Mouse (Mus musculus) gastrocnemius, adult 18-20 months (tissue): ENCODE measurements around the gene Tbxas1. TPM values are rescaled to one million over a fixed set of nuclear protein-coding genes. Genes with fewer than 3 reads are reported as not detected.
A peak's percentile ranks its signal among the peaks of the same experiment; 100 is the strongest.

ENCODE experiments used
- DNase-seq: peaks from one replicate; pipeline ENCODE4 v3.0.0; 2021; ENCODE audit warnings: low spot score
- total RNA-seq, 2 experiments: library from RNA; stranded (reverse); gene quantifications; 2 replicates each; pipeline ENCODE4 v1.2.3; 2021

The Tbxas1 gene
- total RNA-seq, 2 experiments from 2014 or later: 0.48 to 0.69 TPM

DNA sequence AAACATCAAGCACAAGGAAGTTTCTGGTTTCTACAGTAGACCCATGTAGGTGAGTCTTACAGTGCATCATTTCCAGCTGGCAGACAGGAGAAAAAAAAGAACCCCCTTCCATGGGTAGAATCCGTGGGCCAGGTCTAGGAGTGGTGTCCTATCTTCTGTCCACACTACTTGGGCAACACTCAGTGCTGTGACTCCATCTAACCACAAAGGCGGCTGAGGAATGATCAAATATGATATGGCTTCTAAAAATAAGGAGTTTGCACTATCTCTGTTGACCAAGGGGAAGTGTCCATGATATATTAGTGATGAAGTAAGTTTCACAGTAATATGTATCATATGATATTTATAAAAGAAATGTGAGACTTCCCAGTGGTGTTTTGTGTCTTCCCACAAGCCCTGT, 16.8 kb downstream of the Tbxas1 start:
- no peak for DNase-seq

DNA sequence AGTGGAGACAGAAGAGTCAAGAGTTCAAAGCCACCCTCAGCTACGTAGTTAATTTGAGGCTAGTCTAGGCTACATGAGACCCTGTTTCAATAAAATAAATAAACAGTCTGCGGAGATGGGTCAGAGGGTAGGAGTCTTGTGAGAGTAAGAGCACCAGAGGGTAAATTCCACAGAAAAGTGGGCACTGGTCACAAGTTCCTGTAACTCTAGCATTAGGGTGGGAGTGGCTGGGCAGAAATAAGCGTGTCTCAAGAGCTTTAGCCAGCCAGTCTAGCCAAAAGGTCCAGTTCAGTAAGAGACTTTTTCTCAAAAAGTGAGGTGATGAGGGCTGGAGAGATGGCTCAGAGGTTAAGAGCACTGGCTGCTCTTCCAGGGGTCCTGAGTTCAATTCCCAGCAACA, 18.4 kb downstream of the Tbxas1 start:
- no peak for DNase-seq

- no peak for DNase-seq
These were observed 24.9 kb downstream of the Tbxas1 start for GRCm38 (mm10) chr6:38900073-38900472.

- DNase-seq: no peak
These were observed 25.4 kb downstream of the Tbxas1 start for GRCm38 (mm10) chr6:38900479-38901126.

DNA sequence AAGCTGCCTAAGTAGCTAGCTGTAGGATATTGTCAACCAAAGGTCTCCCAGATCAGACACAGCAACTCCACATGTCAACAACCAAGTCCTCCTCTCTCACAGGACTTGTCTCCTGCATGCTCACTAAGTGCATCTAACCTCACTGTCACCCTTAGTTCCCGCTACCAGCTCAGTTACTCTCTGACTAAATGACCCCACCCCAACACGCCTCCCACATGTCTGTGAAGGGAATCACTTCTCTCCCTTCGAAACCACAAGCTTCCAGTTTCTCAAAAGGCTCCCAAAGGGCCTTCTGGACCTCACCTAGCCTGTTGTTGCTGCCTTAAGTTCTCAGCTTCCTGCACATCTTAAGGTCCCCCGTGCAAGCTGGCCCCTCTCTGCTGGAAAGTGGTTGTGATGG, 25.9 kb downstream of the Tbxas1 start:
- DNase-seq: no peak

DNA sequence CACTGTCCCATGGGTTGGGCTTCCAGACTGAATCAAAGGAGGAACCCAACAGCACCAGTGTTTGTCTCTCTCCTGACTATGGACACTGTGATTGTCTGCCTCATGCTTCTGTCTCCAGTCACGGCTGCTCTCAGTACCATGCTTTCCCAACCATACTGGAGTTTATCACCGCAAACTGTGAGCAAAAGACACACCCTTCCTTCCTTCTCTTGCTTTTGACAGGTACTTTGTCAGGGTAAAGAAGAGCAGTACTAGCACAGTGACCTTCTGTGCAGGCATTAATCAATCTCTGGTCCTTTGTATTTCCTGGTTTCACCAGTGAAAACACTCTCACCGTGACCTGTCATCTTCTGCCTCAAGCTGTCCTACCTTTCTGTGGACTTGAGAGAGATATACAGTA, 26.4 kb downstream of the Tbxas1 start:
- DNase-seq: no peak

GRCm38 (mm10) chr6:38902820-38903439, 27.7 kb downstream of the Tbxas1 start:
- no peak for DNase-seq

- DNase-seq: no peak
These were observed 30.8 kb downstream of the Tbxas1 start for GRCm38 (mm10) chr6:38906005-38906404.

DNA sequence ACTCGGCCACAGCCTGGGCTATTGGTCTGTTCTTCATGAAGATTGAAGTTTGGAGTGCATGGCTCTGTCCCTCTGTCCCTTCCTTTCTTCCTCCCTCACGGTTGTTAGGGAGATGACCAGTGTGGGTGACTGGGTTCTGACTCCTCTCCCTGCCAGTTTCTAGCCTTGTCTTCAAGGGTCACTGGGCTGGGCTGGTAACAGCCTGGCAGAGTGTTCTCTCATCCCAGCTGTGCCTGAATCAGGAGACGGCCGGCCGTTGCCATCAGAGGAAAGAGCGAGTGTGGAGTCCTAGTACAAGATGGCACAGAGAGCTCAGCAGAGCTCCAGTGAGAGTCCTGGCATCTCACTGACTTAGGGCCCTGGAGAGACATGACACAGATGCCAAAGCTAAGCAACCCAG, 33.2 kb downstream of the Tbxas1 start:
- no peak for DNase-seq

DNA sequence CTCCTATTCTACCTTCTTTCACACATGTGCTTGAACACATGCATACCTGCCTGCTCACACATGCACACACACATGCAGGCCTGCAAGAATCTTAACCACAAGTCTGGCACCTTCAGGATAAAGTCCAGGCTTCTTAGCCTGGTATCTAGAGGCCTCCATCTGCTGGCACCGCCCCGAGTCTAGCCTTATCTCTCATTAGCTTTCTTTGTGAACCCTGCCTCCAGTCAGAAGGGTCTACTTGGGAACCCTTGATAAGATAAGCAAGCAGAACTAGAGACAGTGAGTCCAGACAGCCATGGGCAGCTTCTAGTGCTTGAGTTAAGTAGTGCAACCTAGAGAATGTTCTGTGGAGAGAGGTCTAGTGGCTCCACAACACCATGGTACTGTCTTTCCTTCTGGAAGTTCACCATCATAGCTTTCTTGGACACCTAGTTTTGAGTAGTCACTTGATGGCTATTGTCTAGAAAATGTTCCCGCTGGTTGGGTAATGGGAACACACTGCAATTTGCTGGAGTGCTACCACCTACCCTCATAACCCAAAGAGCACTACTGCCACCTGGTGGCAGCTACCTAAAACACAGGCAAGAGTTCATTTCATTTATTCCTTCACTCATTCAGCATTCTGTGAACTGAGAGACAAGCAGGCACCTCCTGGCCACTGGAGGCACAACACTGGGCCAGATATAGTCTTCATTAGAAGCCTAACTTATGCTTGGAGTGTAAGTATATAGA, 35.8 kb downstream of the Tbxas1 start:
- DNase-seq: peak; percentile 62

- no peak for DNase-seq
These were observed 37.0 kb downstream of the Tbxas1 start for GRCm38 (mm10) chr6:38912121-38912660.

DNA sequence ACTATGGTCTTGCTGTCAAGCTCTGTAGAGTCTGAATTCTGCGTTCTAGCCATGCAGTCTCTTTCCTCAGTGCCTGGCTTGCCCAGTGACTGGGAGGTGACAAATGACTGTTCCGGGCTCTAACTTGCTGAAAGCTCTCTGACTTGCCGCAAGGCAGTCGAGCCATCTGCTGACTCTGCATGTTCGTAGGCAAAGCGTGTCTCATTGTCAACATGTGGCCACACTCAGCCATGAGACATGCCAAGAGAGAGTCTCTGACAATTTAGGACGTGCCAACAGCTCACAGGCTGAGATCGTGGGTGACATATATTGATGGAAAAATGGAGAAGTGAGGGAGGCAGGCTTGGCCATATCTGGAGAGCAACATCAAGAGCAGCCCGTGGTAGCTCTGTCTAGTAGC, 37.6 kb downstream of the Tbxas1 start:
- DNase-seq: no peak

GRCm38 (mm10) chr6:38913386-38914042, 38.3 kb downstream of the Tbxas1 start:
- no peak for DNase-seq

GRCm38 (mm10) chr6:38914181-38914580, 39.0 kb downstream of the Tbxas1 start:
- no peak for DNase-seq

DNA sequence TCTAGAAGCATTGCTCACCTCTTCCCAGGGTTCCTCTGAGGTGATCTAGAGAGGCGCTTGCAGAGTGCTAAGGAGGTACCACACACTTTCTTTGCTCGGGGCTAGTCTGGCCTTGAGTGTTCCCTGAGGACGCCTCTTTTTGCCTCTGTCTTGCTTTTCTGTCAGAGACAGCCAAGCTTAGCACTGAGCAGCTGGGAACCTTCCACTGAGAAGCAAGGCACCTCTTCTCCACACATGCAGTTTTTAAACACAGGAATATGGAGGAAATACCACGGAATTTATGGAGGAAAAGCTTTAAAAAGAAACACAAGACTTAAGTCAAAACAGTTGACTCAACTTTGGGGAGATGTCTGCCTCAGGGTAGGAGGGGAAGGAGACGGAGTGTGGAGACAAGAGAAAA, 40.6 kb downstream of the Tbxas1 start:
- no peak for DNase-seq

DNA sequence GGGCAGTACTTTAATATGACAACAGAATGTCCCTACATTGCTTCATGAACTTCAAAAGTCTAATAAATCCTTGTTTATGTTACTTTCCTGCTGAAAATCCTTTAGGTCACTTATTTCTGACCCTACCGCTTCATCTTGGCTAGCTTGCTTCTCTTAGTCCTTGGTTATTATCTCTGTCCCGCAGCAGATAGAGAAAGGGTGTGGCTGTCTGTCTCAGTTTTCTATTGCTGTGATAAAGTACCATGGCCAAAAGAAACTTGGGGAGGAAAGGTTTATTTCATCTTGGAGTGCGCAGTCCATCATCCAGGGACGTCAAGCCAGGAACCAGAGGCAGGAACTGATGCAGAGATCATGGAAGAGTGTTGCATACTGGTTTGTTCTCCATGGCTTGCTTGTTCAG, 41.4 kb downstream of the Tbxas1 start:
- no peak for DNase-seq

DNA sequence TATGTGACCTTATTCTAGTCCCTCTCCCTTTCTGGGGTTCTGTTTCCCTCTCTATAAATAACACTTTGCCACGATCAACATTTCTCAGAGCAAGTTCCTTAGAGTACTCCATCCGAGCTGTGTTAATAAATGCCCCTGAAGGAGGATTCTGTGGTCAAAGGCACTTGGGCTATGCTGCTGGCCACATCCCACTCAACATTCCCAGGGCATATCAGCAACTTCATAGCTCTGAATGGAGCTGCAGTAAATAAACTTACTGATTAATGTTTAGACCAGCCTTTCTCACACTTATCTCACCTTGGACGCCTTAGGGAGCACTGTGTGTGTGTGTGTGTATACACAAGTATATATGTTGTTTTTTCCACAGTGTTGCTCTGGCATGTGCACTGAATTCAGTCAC, 42.2 kb downstream of the Tbxas1 start:
- DNase-seq: no peak

DNA sequence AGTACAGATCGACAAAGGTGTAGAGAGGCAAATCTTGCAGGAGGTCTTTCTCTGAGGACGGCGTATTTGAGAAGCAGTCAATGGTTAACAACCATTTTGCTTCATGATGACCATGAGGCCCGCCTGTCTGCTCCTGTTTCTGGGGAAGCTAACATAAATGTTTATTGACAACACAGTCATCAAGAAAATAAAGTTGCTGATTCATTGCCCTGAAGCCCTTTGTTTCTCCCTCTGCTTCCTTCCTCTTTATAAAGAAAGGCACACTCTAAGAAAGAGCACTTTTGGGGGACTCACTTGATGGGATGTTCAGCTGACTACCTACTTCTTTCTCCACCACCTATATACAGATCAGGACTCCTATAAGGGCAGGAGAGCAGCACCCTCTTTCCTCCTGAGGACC, 43.5 kb downstream of the Tbxas1 start:
- DNase-seq: no peak

GRCm38 (mm10) chr6:38919135-38919740, 44.0 kb downstream of the Tbxas1 start:
- no peak for DNase-seq

DNA sequence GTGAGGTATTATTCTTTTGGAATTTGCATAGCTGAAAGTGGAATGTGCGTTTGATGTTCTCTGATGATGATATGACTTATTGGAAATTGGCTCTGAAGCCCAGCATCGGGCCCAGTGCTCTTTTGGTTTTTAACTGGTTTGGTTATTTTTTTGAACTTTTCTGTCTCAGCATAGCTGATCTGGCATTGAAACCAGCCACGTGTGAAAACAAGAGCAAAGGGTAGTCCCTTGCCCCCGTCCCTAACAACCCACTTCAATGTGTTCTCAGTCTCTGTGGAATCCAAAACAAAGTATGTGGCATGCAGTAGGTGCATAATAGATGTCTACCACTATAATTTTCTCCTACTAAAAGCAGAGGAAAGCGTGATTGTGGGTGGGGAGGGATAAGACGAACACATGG, 44.9 kb downstream of the Tbxas1 start:
- DNase-seq: no peak

- no peak for DNase-seq
These were observed 46.0 kb downstream of the Tbxas1 start for GRCm38 (mm10) chr6:38921095-38921809.
